Mouse (Mus musculus): ENCODE measurements around the gene Ywhaq.

Ywhaq gene

DNA sequence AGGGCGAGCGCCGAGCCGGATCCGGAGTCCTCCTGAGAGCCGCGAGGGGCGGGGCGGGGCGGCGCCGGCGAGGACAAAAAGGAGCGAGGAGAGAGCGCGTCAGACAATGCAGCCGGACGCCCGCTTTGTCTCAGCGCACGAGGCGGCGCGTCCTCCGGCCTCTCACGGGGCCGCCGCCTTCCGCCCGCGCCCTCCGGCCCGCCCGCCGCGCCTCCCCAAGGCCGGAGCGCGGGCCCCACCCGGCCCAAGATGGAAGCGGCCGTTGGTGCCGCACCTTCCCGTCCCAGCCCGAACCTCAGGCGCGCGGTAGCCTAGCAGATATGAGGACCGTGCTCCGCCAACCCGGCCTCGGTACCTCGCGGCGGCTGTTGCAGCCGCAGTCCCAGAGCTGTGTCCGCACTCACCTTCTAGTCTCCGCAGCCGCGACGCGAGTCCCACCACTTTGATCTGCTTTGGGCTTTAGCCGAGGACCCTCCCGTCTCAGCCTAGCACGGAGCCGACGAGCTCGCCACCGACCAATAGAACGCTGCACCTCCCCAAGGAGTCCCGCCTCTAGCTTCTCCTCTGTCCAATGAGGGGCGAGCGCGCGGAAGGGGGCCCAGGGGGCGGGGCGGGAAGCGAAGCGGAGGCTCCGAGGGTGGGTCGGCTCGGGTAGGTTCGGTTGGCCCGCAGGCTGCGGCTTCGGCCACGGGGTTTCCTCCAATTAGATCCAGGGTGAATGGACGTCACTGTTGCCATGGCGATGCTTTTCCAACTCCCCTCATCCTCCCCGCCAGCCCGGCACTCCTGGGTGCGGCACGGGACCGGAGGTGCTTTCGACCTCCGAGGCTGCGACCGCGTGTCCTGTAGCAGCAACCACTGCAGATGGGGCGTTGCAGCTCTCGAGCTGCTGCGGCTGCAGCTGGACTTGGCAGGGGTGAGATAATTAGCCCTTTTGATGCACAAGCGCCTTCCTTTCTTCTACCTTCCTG lies at the start of gene Ywhaq:
Gene Ywhaq, minus strand, starts transcription at position 538 of the 971 bp plus-strand sequence.
- DNase-seq (ENCODE audit: low spot score in 2 of 2), result peak; percentile 96

- DNase-seq (ENCODE audit: low spot score in 2 of 2), result no peak
These were observed 46.0 kb upstream of the Ywhaq start for GRCm38 (mm10) chr12:21463448-21463891.

- no peak for DNase-seq (ENCODE audit: low spot score in 2 of 2)
These were observed 45.2 kb upstream of the Ywhaq start for GRCm38 (mm10) chr12:21462658-21463057.

- no peak for DNase-seq (ENCODE audit: low spot score in 2 of 2)
These were observed 42.2 kb upstream of the Ywhaq start for GRCm38 (mm10) chr12:21459681-21460080.

GRCm38 (mm10) chr12:21456021-21456420 lies 38.6 kb upstream of the Ywhaq start:
- no peak for DNase-seq (ENCODE audit: low spot score in 2 of 2)

DNA sequence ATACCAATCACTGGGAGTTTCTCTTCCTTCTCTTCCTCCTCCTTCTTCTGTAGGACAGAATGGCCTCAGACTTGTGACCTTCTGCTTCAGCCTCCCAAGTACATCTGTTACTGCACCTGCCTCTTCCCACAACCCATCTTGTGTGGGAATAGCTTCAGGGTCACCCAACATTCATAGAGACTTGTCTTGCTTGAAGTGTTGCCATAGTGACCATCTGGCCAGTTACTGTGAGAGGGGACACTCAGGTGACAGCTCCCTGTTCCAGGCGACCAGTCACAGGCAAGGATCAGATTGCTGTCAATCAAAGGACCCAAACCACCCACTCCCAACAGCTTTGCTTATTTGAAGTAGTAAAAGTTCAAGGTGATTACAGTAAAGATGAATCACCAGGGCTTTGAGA lies 34.3 kb upstream of the Ywhaq start:
- DNase-seq (ENCODE audit: low spot score in 2 of 2), result no peak

DNA sequence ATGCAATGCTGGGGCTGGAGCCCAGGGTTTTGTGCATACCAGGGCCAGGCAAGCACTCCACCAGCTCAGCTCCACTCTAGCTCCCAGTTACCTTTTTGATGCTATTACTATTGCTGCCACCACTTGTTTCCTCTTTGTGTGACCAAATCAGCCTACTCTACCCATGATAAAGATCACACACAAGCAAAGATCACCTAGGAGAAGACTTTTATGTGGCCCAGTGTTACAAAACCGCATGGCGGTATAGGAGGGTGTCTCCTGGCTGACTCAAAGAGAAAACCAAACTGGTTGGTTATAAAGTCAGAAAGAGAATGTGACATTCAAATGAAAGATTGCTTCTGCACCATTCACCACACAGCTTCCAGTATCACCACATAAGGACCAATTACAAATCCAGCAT lies 33.9 kb upstream of the Ywhaq start:
- no peak for DNase-seq (ENCODE audit: low spot score in 2 of 2)

DNA sequence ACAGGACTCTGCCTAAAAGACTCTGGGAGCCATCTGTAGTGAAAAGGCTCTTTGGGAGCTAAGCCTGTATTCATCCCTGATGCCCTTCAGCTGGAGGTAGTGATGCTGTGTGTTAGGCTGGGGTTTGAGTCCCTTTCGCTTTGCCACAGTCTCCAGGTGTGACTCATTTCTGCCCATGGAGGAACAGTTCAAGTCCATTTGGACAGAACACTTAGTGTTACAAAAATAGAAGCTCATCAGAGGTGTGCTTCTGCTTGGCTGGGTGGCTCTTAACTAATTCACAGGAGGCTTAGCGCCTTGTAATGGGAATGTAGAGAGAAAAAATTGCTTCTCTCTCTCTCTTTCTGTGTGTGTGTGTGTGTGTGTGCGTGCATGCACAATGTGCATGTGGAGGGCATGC lies 26.3 kb upstream of the Ywhaq start:
- DNase-seq (ENCODE audit: low spot score in 2 of 2), result no peak

DNA sequence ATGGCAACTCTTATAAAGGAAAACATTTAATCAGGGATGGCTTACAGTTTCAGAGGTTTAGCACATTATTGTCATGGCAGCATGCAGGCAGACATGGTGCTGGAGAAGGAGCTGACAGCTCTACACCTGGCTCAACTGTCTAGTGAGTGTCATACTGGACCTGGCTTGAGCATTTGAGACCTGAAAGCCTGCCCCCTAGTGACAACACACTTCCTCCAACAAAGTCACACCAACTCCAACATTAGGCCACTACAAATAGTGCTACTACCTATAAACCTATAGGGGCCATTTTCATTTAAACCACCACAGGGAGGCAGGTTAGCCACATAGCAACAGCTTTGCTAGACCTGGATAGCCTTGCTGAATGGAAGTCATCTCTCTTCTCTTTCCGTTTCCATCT lies 24.4 kb upstream of the Ywhaq start:
- no peak for DNase-seq (ENCODE audit: low spot score in 2 of 2)

GRCm38 (mm10) chr12:21439428-21439827 lies 22.0 kb upstream of the Ywhaq start:
- DNase-seq (ENCODE audit: low spot score in 2 of 2), result no peak

DNA sequence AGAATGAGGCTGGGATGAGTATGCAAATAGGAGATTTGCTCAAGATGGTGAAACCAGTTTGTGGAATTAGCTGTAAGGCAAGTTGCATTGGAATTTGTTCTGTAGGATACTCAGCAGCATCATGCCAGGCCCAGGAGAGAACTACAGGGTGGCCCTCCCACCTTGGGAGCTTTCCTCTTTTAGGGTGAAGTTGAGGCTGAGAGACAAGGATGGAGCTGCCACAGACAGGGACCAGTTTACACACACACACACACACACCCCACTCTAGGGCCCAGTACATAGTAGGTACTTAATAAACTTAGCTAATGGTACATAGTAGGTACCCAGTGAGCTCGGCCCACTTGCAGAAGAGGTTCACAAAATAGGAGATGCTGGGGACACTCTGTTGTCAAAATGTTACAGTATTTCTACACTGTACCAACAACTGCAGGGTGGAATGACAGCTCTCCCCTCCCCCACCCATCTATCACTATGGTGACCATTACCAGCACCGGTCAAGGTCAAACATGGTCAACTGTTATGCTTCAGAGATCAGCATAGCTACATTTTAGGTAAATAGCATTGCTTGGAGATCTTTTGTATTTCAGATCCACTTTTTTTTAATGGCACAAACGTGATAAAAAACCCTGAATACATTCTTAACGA lies 21.4 kb upstream of the Ywhaq start:
- no peak for DNase-seq (ENCODE audit: low spot score in 2 of 2)

DNA sequence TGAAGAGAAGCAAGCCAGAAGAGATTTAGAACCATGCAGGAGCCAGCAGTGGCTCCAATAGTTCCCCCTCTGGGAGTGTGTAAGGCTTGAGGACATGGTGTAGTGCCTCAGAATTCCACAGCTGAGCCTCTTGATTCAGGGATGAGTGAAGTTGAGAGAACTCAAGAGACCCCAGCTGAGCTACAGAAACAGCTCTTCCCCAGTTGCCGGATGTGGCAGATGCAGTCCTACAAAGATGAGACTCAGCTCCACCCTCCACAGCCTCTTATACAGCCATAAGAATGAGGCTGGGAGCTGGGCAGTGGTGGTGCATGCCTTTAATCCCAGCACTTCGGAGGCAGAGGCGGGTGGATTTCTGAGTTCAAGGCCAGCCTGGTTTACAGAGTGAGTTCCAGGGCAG lies 20.9 kb upstream of the Ywhaq start:
- DNase-seq (ENCODE audit: low spot score in 2 of 2), result no peak

GRCm38 (mm10) chr12:21431950-21432349 lies 14.5 kb upstream of the Ywhaq start:
- no peak for DNase-seq (ENCODE audit: low spot score in 2 of 2)

GRCm38 (mm10) chr12:21431039-21431438 lies 13.6 kb upstream of the Ywhaq start:
- no peak for DNase-seq (ENCODE audit: low spot score in 2 of 2)

DNA sequence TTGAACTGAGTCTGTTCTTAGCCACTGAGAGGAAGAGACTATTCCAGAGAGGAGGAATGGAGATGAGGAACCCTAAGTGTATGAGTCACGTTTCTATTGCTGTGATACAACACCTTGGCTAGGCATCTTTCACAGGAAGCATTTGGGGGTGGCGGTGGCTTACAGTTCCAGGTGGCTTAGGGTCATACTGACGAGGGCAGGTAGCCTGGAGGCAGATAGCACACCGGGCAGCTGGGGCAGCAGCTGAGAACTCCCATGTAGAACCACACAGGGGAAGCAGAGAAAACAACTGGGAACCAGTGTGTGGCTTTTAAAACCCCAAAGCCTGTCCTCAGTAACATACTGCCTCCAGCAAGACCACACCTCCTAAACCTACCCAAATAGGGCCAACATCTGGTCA lies 12.7 kb upstream of the Ywhaq start:
- no peak for DNase-seq (ENCODE audit: low spot score in 2 of 2)

- no peak for DNase-seq (ENCODE audit: low spot score in 2 of 2)
These were observed 11.6 kb upstream of the Ywhaq start for GRCm38 (mm10) chr12:21429021-21429420.

DNA sequence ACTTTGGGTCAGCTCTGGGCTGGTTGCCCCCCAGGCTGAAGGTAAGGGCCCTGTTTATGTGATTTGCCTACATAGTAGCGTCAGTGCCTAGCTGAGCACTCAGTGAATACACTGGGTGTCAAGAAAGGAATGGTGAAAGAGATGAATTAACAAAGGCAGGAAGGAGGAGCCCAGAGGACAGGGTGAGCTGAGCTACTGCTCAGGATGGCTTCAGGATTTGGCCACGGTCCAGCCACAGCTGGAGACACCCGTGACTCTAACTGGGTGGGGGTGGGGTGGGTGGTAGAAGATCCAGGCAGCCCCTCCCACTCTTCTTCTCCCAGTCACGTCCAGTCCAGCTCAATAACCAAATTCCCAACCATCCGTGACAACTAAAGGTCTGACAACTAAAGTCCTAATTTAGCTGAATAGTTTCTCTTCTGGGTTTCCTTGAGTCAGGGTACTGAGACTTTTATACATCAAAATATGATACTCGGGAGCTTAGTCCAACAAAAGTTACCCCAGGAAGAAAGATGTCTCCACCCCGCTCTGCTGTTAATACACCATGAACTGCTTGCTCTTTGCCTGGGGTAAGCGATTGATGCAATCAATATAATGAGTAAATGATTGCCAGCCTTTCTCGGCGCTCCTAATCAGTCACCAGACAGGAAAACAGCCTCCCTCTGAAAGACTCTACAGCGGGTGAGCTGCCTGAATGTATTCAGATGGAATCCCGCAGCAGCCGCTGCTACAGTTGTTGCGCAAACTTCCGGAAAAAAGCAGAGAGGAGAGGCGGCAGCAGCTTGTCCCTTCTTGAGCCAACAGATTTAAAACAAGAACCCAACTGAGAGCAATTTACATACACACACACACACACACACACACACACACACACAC lies 8.9 kb upstream of the Ywhaq start:
- DNase-seq (ENCODE audit: low spot score in 2 of 2), result peak in 1 of 2 experiments; percentile 37

GRCm38 (mm10) chr12:21424683-21425082 lies 7.2 kb upstream of the Ywhaq start:
- no peak for DNase-seq (ENCODE audit: low spot score in 2 of 2)

GRCm38 (mm10) chr12:21418621-21419131 lies 1.2 kb upstream of the Ywhaq start:
- no peak for DNase-seq (ENCODE audit: low spot score in 2 of 2)

DNA sequence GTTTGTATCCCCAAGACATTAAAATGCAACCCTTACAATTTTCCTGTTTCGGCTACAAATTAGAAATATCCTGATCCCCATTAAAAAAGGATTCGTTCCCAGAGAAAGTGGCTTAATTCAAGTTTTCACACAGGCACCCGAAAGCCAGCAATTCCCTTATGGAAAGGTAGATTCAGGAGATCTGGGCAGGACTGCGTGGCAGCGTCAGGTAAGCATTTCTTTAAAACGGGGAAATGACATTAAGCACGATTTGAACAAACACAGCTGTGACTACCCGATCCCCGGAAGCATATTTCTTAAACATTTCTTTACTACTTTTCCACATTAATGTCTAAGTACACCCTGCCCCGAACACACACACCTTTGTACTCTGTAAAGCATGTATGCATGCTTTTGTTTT lies 646 bp upstream of the Ywhaq start:
- no peak for DNase-seq (ENCODE audit: low spot score in 2 of 2)

GRCm38 (mm10) chr12:21416506-21416905 lies 931 bp downstream of the Ywhaq start:
- DNase-seq (ENCODE audit: low spot score in 2 of 2), result no peak

DNA sequence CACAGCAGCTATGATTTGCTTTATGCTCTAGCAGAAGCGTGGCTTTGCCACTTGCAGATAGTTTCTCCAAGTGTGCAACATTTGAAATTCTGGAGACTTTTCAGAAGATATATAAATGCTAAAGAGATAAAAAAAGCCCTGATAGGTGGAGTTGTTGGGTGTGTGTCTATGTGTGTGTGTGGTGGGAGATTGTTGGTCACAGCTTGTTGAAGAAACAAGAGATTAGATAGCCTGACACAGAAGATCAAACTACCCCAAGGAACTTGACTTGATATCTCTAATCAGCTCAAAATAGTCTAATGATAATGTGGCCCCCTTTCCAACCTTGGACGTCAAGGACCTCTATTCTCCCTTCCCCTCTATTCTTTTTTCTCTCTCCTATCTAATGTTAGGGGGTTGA lies 6.8 kb downstream of the Ywhaq start:
- DNase-seq (ENCODE audit: low spot score in 2 of 2), result no peak

Data from urinary bladder, postnatal 4 days (tissue).